In genomic region chr3:89377831-89378230, GRCm38 (mm10) we compare ENCODE assay signal across 9 mouse cellular contexts. TPM values are rescaled to one million over a fixed set of nuclear protein-coding genes. Genes with fewer than 3 reads are reported as not detected.
DNase-seq lines count a peak whose midpoint lies in the region; ATAC-seq and TF ChIP-seq lines count a peak whose summit lies in the region.
"Had no signal": no experiment of that assay in that cellular context is flagged by ENCODE, and none has a peak within 500 bp of the region (broad histone marks: within the 10 kb centered on the region; RNA-seq: fewer than 3 reads in every experiment).

No protein-coding gene starts in this region.

- TF ChIP-seq EP300 in heart, adult 2 months (IDR thresholded peaks at IDR 0.05; ENCODE audit: insufficient read depth, low read depth, low read length): no peak
- no peak for TF ChIP-seq EP300 in ES-Bruce4 (IDR thresholded peaks at IDR 0.05; ENCODE audit: insufficient read depth, low read depth, low read length)

- peak overlapping the region; percentile 66; the same call in 1 of the 2 replicates for H3K4me3 ChIP-seq in heart, embryonic 13.5 days
- no peak overlapping the region for H3K4me3 ChIP-seq in heart, adult 2 months
- no peak overlapping the region; the same call in 1 of the 2 replicates for H3K4me3 ChIP-seq in ES-Bruce4 (ENCODE audit: low read depth, low read length)
- no peak overlapping the region for H3K4me3 ChIP-seq in forebrain, embryonic 13.5 days
- H3K4me3 ChIP-seq in liver, embryonic 13.5 days (replicated peaks): no peak overlapping the region

- peaks cover 20% of the 10 kb centered on the region for H3K4me1 ChIP-seq in heart, embryonic 13.5 days
- H3K4me1 ChIP-seq in heart, adult 2 months (ENCODE audit: control insufficient read depth, insufficient read depth, low read length): 0 out of 2 replicates have a peak, but pooled peaks cover 1% of the 10 kb centered on the region
- H3K4me1 ChIP-seq in ES-Bruce4 (ENCODE audit: control insufficient read depth, insufficient read depth, low read length): peaks cover 13% of the 10 kb centered on the region
- peaks cover 10% of the 10 kb centered on the region for H3K4me1 ChIP-seq in forebrain, embryonic 13.5 days
- peaks cover 32% of the 10 kb centered on the region for H3K4me1 ChIP-seq in liver, embryonic 13.5 days (replicated peaks)

- H3K9ac ChIP-seq in heart, embryonic 13.5 days: peak overlapping the region; percentile 86
- no peak overlapping the region for H3K9ac ChIP-seq in heart, adult 2 months (ENCODE audit: low read depth, low read length)
- 0 out of 2 replicates have a peak overlapping the region, but pooled peaks have one; percentile 49 for H3K9ac ChIP-seq in ES-Bruce4 (ENCODE audit: low read depth, poor library complexity, severe bottlenecking)
- H3K9ac ChIP-seq in forebrain, embryonic 13.5 days: no peak overlapping the region
- H3K9ac ChIP-seq in liver, embryonic 13.5 days: no peak overlapping the region

- 68% methylated on average over 4 of the region's 4 CpGs for WGBS in heart, embryonic 13.5 days
- 88% methylated on average over 4 of the region's 4 CpGs for WGBS in heart, adult 2 months
- WGBS in forebrain, embryonic 13.5 days: 78% methylated on average over 4 of the region's 4 CpGs
- 69% methylated on average over 4 of the region's 4 CpGs for WGBS in liver, embryonic 13.5 days (ENCODE audit: insufficient replicate concordance)

- no peaks in the 10 kb centered on the region for H3K27me3 ChIP-seq in heart, embryonic 13.5 days (replicated peaks)
- H3K27me3 ChIP-seq in heart, adult 2 months (ENCODE audit: control insufficient read depth, insufficient read depth, low read length): no peaks in the 10 kb centered on the region
- no peaks in the 10 kb centered on the region for H3K27me3 ChIP-seq in ES-Bruce4 (ENCODE audit: control insufficient read depth, insufficient read depth, low read length, poor library complexity, severe bottlenecking)
- no peaks in the 10 kb centered on the region for H3K27me3 ChIP-seq in forebrain, embryonic 13.5 days
- H3K27me3 ChIP-seq in liver, embryonic 13.5 days: no peaks in the 10 kb centered on the region

- H3K4me2 ChIP-seq in heart, embryonic 13.5 days: peak overlapping the region; percentile 87
- H3K4me2 ChIP-seq in forebrain, embryonic 13.5 days: peak overlapping the region; percentile 85
- H3K4me2 ChIP-seq in liver, embryonic 13.5 days: peak overlapping the region; percentile 66; the same call in 1 of the 2 replicates

- ATAC-seq in heart, embryonic 13.5 days (ENCODE audit: extremely low read depth, insufficient number of reproducible peaks, low FRiP score, low TSS enrichment): no peak
- ATAC-seq in forebrain, embryonic 13.5 days: no peak
- ATAC-seq in liver, embryonic 13.5 days (ENCODE audit: low read depth): no peak

- intact Hi-C loops in heart, adult 2 months (cut with DNase I): loop anchor here (1.0 kb wide), 1 partner anchor 107 kb away; no protein-coding TSS in a partner anchor

- no peak overlapping the region for H3K27ac ChIP-seq in heart, embryonic 13.5 days (replicated peaks)
- no peak overlapping the region for H3K27ac ChIP-seq in heart, adult 2 months
- peak overlapping the region; percentile 5; the same call in 1 of the 2 replicates for H3K27ac ChIP-seq in ES-Bruce4 (ENCODE audit: insufficient read depth, low read length)
- no peak overlapping the region for H3K27ac ChIP-seq in forebrain, embryonic 13.5 days
- no peak overlapping the region for H3K27ac ChIP-seq in liver, embryonic 13.5 days

- TF ChIP-seq POLR2A in heart, adult 2 months (IDR thresholded peaks at IDR 0.05; ENCODE audit: insufficient read depth, low read depth, low read length): no peak
- TF ChIP-seq POLR2A in ES-Bruce4 (IDR thresholded peaks at IDR 0.05; ENCODE audit: insufficient read depth, low read length): no peak

- DNase-seq in heart, adult 2 months: no peak
- DNase-seq in liver, embryonic 13.5 days: no peak
- DNase-seq in retina, postnatal 1 day: no peak
- no peak for DNase-seq in right cerebral cortex, postnatal 25 days
- no peak for DNase-seq in kidney, adult 9 months

- H3K36me3 ChIP-seq in heart, embryonic 13.5 days: peaks cover 26% of the 10 kb centered on the region
- no peaks in the 10 kb centered on the region for H3K36me3 ChIP-seq in heart, adult 2 months (ENCODE audit: control insufficient read depth, insufficient read depth, low read length)
- H3K36me3 ChIP-seq in ES-Bruce4 (ENCODE audit: control insufficient read depth, insufficient read depth, low read length, poor library complexity, severe bottlenecking): no peaks in the 10 kb centered on the region; the same call in 1 of the 2 replicates
- no peaks in the 10 kb centered on the region for H3K36me3 ChIP-seq in forebrain, embryonic 13.5 days (ENCODE audit: poor library complexity, severe bottlenecking)
- H3K36me3 ChIP-seq in liver, embryonic 13.5 days: peaks cover 20% of the 10 kb centered on the region

- no peaks in the 10 kb centered on the region for H3K79me2 ChIP-seq in heart, adult 2 months (replicated peaks; ENCODE audit: control insufficient read depth, insufficient read depth, low read length)

- no peak for TF ChIP-seq CTCF in heart, adult 2 months (IDR thresholded peaks at IDR 0.05)
- no peak for TF ChIP-seq CTCF in ES-Bruce4 (IDR thresholded peaks at IDR 0.05; ENCODE audit: low read depth, low read length)

- no peaks in the 10 kb centered on the region for H3K9me3 ChIP-seq in heart, embryonic 13.5 days
- H3K9me3 ChIP-seq in ES-Bruce4 (replicated peaks; ENCODE audit: control insufficient read depth, insufficient read depth, low read length, poor library complexity, severe bottlenecking): no peaks in the 10 kb centered on the region
- H3K9me3 ChIP-seq in forebrain, embryonic 13.5 days (replicated peaks): no peaks in the 10 kb centered on the region
- no peaks in the 10 kb centered on the region for H3K9me3 ChIP-seq in liver, embryonic 13.5 days (replicated peaks)

RNA-seq across cellular contexts. Expression of gene Dcst1, which starts 12.8 kb away (rescaled TPM):
- 0.09 and 0.10 TPM in 2 replicates for polyA plus RNA-seq in heart, embryonic 13.5 days (2015; fragmentation: Nextera tagmentation; extraction: Ambion mirVana)
- total RNA-seq in heart, adult 2 months (2021): not detected
- 0.18 and 0.23 TPM in 2 replicates for polyA plus RNA-seq in heart, adult 2 months (2012; rRNA removed)
- polyA plus RNA-seq in ES-Bruce4 (2011; ENCODE audit: insufficient read depth, insufficient read length, low read depth, missing spikeins): not detected in 2 replicates
- 0.37 and 0.57 TPM in 2 replicates for polyA plus RNA-seq in forebrain, embryonic 13.5 days (2015; fragmentation: Nextera tagmentation; extraction: Ambion mirVana)
- not detected in 2 replicates for polyA plus RNA-seq in liver, embryonic 13.5 days (2015; fragmentation: Nextera tagmentation; extraction: Ambion mirVana)
- total RNA-seq: gastrocnemius, adult 18-20 months had no signal

RNA-seq across cellular contexts. Expression of gene Dcst2, which starts 16.1 kb away (rescaled TPM):
- 0.08 TPM in 1 of 2 replicates, not detected in the other for polyA plus RNA-seq in heart, embryonic 13.5 days (2015; fragmentation: Nextera tagmentation; extraction: Ambion mirVana)
- total RNA-seq in heart, adult 2 months (2021): not detected
- polyA plus RNA-seq in heart, adult 2 months (2012; rRNA removed): 0.09 and 0.35 TPM in 2 replicates
- polyA plus RNA-seq in ES-Bruce4 (2011; ENCODE audit: insufficient read depth, insufficient read length, low read depth, missing spikeins): 0.25 and 0.29 TPM in 2 replicates
- 0.06 and 0.13 TPM in 2 replicates for polyA plus RNA-seq in forebrain, embryonic 13.5 days (2015; fragmentation: Nextera tagmentation; extraction: Ambion mirVana)
- polyA plus RNA-seq in liver, embryonic 13.5 days (2015; fragmentation: Nextera tagmentation; extraction: Ambion mirVana): 0.07 and 0.08 TPM in 2 replicates
- total RNA-seq: gastrocnemius, adult 18-20 months had no signal

RNA-seq across cellular contexts. Expression of gene Zbtb7b, which starts 16.7 kb away (rescaled TPM):
- polyA plus RNA-seq in heart, embryonic 13.5 days (2015; fragmentation: Nextera tagmentation; extraction: Ambion mirVana): 1.9 and 2.1 TPM in 2 replicates
- 10 to 100 TPM; 20.5 to 23.4 TPM for total RNA-seq in heart, adult 2 months (2021)
- 21.5 and 21.9 TPM in 2 replicates for polyA plus RNA-seq in heart, adult 2 months (2012; rRNA removed)
- polyA plus RNA-seq in ES-Bruce4 (2011; ENCODE audit: insufficient read depth, insufficient read length, low read depth, missing spikeins): 35.1 and 35.7 TPM in 2 replicates
- polyA plus RNA-seq in forebrain, embryonic 13.5 days (2015; fragmentation: Nextera tagmentation; extraction: Ambion mirVana): 0.41 and 0.67 TPM in 2 replicates
- polyA plus RNA-seq in liver, embryonic 13.5 days (2015; fragmentation: Nextera tagmentation; extraction: Ambion mirVana): 0.97 and 1.8 TPM in 2 replicates

RNA-seq across cellular contexts. Expression of gene Lenep, which starts 24.8 kb away (rescaled TPM):
- 0.75 TPM in 1 of 2 replicates, not detected in the other for polyA plus RNA-seq in heart, embryonic 13.5 days (2015; fragmentation: Nextera tagmentation; extraction: Ambion mirVana)
- total RNA-seq in heart, adult 2 months (2021): not detected
- polyA plus RNA-seq in heart, adult 2 months (2012; rRNA removed): 2.1 and 5.4 TPM in 2 replicates
- not detected in 2 replicates for polyA plus RNA-seq in ES-Bruce4 (2011; ENCODE audit: insufficient read depth, insufficient read length, low read depth, missing spikeins)
- polyA plus RNA-seq in forebrain, embryonic 13.5 days (2015; fragmentation: Nextera tagmentation; extraction: Ambion mirVana): 0.52 and 0.55 TPM in 2 replicates
- not detected in 2 replicates for polyA plus RNA-seq in liver, embryonic 13.5 days (2015; fragmentation: Nextera tagmentation; extraction: Ambion mirVana)

RNA-seq across cellular contexts. Expression of gene Adam15, which starts 28.0 kb away (rescaled TPM):
- 58.3 and 58.9 TPM in 2 replicates for polyA plus RNA-seq in heart, embryonic 13.5 days (2015; fragmentation: Nextera tagmentation; extraction: Ambion mirVana)
- 10 to 100 TPM; 56.8 to 59.2 TPM for total RNA-seq in heart, adult 2 months (2021)
- polyA plus RNA-seq in heart, adult 2 months (2012; rRNA removed): 95.6 and 95.7 TPM in 2 replicates
- 25.2 TPM in 2 replicates for polyA plus RNA-seq in ES-Bruce4 (2011; ENCODE audit: insufficient read depth, insufficient read length, low read depth, missing spikeins)
- polyA plus RNA-seq in forebrain, embryonic 13.5 days (2015; fragmentation: Nextera tagmentation; extraction: Ambion mirVana): 24.1 and 27.5 TPM in 2 replicates
- 9.5 and 9.6 TPM in 2 replicates for polyA plus RNA-seq in liver, embryonic 13.5 days (2015; fragmentation: Nextera tagmentation; extraction: Ambion mirVana)

Comparison
In these comparisons a context has a peak if more than half of its experiments do, and no peak if none do; other contexts are left out.
1. H3K9ac ChIP-seq: peak in heart, embryonic 13.5 days (single experiment) and ES-Bruce4 (single experiment); none in heart, adult 2 months (single experiment), forebrain, embryonic 13.5 days (single experiment) and liver, embryonic 13.5 days (single experiment).
2. Peak in every context shown above with its lines, with median percentiles within 50 percentile points of each other: H3K4me2 ChIP-seq.